Mouse (Mus musculus): Measurements from ENCODE around the gene Colec11. TPM values are rescaled to one million over a fixed set of nuclear protein-coding genes. Genes with fewer than 3 reads are reported as not detected.

Colec11 gene
- under 1 TPM; 0.26 to 0.77 TPM for total RNA-seq (2021)

DNA sequence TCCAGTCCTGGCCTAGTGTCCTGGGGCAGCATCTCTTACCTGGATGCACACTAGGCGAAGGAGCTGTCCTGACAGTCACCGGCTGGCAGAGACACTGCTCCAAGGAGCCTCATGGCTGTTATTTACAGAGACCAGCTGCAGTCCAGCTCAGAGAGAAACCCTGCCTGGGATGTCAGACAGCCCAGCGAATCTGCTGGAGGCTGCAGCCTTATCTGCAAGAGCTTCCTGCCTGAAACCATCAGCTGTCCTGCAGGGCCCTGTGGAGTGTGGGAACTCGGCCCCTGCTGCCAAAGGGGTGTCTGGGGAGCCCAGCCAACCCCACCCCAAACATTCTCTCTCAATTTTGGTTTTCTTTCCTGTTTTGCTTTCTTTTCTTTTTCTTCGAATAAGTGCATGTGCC, at the start of gene Colec11:
Gene Colec11, minus strand, starts transcription at position 183 of the 400 bp plus-strand sequence.
- DNase-seq = no peak
- intact Hi-C loops (cut with DNase I) = no loop called here

DNA sequence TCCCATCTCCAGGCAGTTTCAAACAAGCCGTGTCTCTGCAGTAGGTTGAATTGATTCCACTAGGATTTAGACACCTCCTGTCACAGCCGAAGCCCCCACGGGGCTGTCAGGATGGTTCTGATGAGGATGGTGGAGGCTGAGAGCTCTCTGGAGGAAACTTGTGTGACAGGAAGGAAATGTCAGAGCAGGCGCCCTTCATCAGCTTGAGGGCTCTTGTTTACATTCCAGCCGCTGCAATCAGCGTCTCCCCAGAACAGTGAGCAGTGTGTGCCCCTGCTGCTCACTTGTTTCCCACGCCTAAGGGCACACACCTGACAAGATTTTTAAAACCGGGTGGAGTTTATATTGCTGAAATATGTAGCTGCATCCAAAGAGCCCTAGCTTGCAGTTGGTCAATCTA, 44.1 kb upstream of the Colec11 start:
- DNase-seq = no peak
- intact Hi-C loops (cut with DNase I) = loop anchor here (5.0 kb wide), 1 partner anchor 1975 kb away; no protein-coding TSS in a partner anchor

DNA sequence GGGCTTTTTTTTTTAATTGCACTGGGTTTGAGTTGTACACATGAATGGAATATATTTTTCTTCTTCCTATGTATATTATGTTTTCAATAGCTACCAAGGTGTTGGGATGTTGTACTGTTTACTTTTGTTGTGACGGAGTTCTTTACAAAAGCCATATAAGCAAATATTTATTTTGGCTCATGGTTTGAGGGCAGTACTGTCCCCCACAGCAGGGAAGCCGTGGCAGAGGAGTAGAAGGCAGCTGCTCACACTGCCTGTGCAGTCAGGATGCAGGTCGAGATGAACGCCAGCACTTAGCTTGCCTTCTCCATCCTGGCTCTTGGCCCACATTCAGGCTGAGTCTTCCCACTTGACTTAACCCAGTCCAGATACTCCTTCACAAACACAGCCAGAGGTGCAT, 43.6 kb upstream of the Colec11 start:
- intact Hi-C loops (cut with DNase I) = loop anchor here (5.0 kb wide), 1 partner anchor 1974 kb away; no protein-coding TSS in a partner anchor
- DNase-seq = no peak

DNA sequence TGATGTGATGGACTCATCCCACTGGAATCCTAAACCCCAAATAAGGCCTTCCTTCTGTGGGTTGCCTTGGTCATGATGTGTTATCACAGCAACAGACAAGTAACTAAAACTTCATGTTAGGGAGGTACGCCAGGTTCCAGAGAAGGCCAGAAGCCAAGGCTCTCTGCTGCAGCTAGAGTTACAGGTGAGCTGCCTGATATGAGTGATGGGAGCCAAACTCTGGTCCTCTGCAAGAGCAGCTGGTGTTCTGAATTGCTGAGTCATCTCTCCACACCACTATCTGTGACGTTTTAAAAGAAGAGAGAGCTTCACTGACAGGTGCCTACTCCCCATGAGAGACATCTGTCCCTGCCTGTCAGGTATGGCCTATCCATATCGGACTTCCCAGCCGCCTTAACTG, 39.5 kb upstream of the Colec11 start:
- intact Hi-C loops (cut with DNase I) = no loop called here
- DNase-seq = no peak

DNA sequence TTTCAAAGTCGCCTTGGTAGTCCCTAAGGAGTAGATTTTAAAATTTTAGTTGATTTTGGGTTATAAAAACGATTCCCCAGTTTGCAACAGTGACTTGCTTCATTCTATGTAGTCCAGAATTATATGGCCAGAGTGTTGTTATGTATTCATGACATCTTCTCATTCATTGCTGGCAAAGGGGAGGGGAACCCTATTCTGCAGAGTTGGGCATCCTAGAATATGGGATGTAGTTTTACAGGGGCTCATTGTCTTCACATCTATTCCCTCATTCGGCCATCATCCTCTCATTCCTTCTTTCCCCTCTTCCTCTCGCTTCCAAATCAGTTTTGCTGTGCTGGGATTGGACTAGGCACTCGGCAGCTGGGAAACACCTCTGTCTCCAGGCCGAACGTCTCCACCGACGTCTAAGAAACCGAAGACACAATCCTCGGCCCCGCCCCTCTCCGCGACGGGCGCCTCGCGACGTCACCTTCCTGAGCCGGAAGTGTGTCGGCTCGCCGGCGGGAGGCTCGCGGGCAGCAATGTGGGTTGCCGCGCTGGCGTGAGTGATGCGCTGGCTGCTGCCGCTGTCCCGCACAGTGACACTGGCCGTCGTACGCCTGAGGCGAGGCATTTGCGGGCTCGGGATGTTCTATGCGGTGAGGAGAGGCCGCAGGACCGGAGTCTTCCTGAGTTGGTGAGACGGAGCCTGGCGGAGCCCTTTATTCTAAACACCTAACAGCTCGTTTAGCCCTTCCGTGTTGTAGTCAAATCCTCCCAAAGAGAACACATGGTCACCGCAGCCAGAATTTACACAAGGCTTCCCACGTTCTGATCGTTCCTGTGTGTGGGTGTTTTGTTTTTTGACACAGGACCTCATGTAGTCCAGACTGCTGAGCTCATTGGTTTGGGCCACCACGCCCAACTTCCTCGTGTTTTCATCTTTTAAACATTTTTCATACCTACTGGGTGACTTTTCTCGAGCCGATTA, 26.2 kb upstream of the Colec11 start, which contains the start of gene Rnaseh1:
Gene Rnaseh1, plus strand, starts transcription at position 462 of the 970 bp plus-strand sequence.
- DNase-seq = peak; percentile 91
- intact Hi-C loops (cut with DNase I) = no loop called here

DNA sequence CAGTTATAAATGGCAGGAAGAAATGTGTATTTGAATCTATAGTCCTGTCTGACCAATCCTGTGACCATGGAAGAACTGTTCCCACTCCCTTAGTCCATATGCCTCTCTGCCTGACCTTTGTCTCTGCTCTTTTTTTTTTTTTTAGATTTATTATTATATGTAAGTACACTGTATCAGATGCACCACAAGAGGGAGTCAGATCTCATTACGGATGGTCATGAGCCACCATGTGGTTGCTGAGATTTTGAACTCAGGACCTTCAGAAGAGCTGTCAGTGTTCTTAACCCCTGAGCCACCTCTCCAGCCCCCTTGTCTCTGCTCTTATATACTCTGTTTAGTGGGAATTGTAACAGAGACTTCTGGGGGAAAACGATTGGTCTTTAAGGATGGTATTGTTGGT, 15.6 kb upstream of the Colec11 start:
- no peak for DNase-seq
- intact Hi-C loops (cut with DNase I) = no loop called here

DNA sequence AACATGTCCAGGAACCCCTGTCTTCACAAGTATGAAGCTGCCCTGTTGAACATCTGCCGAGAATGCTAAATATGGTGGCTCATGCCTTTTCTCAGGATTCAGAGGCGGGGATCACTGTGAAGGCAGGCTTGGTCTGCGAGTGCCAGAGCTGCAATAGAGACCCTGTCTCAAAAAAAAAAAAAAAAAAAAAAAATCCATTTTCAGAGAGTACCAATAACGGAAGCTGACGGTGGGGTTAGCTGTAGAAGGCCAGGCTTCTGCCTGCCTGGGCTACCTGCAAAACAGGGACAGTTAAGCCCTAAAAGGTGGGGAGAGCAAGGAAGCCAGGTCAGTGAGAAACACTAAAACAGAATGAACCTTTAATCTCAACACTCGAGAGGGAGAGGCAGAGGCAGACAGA, 13.4 kb upstream of the Colec11 start:
- intact Hi-C loops (cut with DNase I) = no loop called here
- DNase-seq = no peak

DNA sequence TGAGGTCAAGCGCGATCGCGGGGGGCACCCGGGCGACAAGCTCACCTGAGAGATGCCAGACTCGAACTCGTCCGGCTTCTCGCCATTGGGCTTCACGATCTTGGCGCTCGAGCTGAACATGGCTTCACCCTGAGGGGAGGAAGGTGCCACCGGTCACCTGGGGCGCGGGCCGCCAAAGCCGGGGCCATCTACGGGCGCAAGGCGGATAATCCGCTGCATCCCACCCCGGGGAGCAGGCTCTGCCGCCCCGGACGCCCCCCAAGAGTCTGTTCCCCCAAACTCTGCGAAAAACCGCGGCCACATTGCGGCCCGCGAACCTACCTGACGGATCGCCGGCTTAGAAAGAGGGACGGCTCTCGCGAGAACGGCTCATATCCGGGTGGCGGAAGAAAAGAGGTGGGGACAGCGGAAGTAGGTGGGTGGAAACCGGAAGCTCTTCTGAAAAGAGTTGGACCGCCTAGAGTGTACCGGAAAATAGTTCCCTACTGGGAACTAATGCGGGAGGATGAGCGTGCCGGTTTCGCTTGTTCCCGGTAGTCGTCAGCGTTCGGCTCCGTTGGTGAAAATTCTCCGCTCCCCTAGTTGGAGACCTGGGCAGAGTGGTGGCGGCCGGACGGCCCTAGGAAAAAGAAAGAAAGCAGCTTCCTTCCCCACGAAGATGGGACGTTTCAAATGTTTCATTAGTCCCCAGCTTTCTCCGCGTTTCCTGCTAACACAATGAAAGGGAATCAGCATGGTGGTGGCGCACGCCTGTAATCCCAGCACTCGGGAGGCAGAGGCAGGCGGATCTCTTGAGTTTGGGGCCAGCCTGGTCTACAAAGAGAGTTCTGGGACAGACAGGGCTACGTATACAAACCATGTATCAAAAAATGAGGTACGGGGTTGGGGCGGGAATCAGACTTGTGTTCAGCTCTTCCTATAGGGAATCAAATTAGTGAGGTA, 12.6 kb upstream of the Colec11 start, which contains the start of gene Rps7:
Gene Rps7, minus strand, starts transcription at position 419 of the 942 bp plus-strand sequence.
- intact Hi-C loops (cut with DNase I) = no loop called here
- DNase-seq = peak; percentile 92

DNA sequence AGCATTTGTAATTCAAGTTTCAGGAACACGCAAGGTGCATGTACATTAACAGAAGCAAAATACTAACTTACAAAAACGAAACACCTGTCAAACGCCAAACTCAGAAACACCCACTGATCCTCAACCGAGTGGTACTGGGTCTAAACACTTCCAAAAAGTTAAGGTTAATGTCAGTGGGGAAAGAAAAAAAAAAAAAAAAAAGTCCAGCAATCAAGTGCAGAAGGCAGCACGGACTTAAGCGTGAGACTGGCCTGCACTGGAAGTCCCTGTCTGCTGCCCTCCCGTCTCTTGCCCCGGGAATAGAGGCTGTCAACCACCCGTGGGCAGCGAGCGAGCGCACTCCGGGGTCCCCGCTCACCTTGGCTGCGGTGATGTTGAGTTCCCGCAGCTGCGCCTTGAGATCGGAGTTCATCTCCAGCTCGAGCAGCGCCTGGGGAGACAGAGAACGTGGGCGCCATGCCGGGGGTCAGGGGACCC, 11.9 kb upstream of the Colec11 start:
- intact Hi-C loops (cut with DNase I) = no loop called here
- DNase-seq = no peak

DNA sequence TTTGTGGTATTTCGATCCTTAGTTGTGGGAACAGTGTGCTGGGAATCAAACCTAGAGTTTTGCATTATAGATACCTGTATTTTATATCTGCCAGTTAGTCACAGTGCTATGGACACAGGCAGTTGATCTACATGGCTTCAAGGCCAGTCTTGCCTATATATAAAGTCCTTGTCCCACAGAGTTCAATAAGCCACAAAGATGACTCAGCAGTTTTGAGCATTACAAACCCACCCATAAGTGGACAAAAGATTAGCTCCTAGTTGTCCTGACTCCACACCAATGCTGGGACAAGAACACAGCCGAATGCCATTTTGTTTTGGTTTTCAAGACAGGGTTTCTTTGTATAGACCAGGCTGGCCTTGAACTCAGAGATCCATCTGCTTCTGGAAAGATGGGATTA, 5.3 kb upstream of the Colec11 start:
- no peak for DNase-seq
- intact Hi-C loops (cut with DNase I) = no loop called here

DNA sequence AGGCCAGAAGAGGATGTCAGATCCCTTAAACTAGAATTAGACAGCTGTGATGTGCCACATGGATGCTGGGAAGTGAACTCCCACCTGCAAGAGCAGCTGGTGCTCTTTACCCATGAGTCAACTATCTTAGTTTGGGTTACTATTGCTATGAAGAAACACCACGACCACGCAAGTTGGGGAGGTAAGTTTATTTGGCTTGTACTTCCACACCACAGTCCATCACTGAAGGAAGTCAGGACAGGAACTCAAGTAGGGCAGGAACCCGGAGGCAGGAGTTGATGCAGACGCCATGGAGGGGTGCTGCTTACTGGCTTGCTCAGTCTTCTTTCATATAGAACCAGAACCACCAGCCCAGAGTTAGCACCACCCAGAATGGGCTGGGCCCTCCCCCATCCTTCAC, 3.9 kb upstream of the Colec11 start:
- intact Hi-C loops (cut with DNase I) = no loop called here
- no peak for DNase-seq

DNA sequence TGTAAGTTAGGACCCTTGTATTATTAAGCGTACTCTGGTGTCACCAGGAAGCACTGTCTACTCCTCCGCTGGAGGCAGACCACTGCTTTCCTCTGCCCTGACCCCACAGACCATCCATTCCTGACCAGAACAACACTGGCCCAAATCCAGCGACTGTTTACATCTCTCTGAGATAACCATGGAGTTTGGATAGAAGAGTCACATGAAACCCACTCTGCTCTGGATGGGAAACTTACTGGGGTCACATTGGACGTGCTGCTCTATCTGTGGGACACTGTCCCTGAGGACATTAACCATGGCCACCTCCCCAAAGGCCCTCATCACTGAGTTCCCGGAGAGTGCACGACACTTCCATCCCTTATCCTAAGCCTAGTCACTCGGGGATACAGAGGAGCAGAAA, 2.2 kb upstream of the Colec11 start:
- intact Hi-C loops (cut with DNase I) = no loop called here
- no peak for DNase-seq

DNA sequence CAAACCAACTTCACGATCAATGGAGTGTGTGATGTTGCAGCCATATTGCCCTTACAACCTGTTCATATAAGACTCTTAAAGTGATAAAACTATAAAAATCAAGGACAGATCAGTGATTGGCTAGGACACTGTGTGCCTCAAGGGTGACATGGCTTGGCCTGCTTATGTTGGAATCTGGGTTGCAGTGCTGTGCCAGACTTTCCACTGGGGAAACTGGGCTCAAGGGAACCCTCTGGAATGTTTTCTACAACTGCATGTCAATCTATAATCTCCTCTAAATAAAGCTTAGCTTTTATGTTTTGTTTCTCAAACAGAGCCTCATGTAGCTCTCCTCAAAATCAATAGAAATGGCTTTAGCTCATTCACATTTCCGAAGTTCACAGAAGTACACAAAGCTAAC, 1.1 kb upstream of the Colec11 start:
- DNase-seq = no peak
- intact Hi-C loops (cut with DNase I) = no loop called here

DNA sequence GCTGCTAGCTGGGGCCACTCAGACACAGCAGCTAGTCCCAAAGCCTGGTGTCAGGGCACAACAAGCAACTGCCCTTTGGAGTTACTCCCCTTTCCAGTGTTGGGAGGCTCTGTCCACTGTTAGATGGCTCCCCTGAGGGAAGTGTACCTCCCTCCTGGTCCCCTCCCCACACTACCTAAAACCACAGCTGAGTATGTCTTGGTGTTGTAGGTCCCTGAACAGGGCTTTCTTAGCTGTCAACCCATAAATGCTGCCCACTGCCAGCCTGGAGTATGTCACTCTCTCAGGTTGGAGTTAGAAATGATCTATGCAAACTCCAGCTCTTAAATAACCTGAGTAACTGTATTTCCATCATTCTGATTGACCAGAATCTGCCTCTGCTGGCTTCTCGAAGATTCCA, 536 bp downstream of the Colec11 start:
- no peak for DNase-seq
- intact Hi-C loops (cut with DNase I) = no loop called here

DNA sequence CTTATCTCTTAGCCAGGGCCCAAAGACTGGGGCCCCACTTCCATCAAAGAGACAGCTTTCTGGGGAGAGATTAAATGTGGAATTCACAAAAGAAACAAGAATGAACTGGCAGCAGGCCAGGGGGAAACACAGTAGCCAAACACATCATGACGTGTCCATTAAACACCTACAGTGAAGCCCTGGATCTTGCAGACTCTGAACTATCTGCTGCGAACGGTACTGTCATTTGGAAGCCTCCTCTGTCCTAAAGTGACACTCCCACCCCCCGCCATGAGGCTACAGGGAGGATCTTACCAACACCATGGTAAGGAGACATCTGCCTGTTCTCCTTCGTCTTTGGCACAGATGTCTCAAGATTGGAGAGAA, 1.0 kb downstream of the Colec11 start:
- intact Hi-C loops (cut with DNase I) = no loop called here
- no peak for DNase-seq

DNA sequence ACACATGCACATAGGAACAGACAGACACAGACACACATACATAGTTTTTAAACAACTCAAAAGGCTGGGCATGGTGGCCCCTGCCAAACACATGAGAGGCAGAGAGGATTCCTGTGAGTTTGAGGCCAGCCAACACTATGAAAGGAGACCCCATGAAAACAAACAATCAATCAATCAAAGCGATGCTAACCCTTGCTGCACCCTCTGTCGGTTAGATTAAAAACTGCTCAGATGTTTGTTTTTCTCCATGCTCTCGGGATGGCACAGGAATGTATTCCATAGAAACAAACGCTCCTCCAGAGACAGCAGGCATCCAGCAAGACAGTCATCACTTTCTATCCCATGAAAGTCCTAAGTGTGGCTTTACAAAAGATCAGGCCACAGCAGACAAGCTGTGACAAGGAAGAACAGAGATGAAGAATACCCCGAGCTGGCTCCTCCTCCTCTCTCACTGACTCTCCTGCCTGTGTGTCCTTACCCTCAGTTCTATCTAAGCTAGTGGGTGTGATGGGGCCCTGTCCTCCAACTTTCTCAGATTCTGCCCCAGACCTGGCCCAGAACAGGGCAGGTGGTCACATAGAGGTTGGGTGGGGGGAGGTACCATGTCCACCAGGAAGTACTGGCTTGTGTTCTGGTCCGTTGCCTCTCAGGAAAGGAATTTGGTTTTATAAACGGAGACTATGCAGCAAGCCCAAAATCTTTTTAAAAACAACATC, 1.6 kb downstream of the Colec11 start:
- intact Hi-C loops (cut with DNase I) = no loop called here
- DNase-seq = no peak

DNA sequence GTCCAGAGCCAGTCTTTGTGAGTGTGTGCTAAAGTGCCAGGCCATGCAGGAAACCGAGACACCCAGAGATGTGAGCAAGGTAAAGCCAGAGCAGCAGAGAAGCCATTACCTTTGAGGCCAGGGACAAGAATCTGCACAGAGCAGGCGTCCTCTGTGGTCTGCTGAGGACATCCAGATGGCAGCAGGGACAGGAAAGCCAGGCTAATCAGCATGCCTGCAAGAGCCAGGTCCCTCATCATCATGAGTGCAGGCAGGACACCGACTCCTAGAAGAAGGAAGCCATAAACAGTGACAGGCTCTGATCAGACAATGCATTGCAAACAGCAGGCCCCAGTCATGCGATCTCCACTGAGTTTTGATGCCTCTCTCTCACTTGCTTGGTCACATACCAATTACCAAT, 5.9 kb downstream of the Colec11 start:
- intact Hi-C loops (cut with DNase I) = no loop called here
- DNase-seq = no peak

DNA sequence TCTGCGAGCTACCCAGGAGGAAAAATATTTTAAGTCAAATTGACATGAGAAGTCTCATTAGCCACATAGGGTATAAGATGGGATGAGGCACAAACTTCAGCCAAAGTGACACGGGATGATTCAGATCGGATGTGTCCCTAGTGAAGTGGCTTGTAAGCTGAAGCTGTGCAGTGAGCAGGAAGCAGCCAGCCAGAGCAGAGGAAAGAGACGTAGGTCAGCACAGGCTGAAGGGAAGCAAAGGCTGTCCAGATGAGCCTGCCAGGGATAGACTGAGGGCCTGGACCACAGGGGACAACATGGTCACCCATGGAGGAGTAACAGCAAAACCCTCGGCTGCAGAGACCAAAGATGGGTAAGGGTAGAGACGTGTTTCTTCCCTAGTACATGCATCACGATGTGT, 8.8 kb downstream of the Colec11 start:
- intact Hi-C loops (cut with DNase I) = no loop called here
- no peak for DNase-seq

DNA sequence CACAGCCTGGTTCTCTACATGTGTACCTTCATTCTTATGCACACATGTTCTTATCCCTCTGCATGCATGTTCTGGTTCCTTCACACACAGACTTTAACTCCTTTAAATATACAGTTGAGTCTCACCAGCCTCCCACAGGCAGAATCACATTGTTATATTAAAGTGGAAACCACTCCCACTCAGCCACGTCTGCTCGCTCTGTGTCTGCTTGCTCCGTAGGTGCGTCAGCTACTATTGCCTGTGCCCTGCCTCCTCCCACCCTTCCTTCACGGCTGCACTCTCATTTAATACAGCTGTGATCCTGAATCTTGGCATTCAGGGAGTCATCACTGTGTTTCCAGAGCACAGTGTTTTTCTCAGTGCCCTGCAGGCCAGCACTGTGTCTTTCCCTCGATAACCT, 10.8 kb downstream of the Colec11 start:
- intact Hi-C loops (cut with DNase I) = no loop called here
- DNase-seq = no peak

DNA sequence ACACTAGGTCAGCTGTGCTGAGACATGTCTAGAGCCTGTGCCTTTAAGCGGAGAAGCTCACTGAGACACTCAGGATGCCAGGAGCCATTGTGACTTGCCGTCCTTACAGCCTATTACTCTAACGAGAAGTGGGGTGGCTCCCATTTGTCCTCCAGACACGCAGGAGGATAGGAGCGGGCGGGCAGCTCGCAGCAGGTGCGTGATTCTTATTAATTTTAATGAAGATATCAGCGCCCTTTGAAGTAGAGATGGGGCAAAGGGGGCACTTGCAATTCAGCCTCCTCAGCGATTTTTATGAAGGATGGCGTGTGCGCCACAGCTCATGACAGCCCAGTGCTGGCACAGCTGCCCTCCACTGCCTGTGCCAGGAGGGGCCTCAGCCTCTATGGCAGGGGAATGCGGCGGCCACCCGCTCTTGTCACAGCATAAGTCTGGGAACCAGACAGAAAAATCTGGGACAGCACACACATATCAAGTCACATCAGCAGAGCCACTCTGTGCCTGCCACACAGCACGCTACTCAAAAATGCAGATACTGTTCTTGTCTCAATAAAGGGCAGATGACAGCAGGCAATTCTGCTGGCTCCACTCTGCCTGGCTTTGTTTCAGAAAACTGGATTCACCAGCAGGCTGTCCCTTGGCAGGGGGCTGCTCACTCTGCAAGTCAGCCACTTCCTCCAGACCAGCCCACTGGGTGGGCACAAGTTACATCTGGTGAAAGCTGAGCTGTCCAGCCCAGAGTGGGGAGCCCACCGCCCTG, 15.5 kb downstream of the Colec11 start:
- peak; percentile 87 for DNase-seq
- intact Hi-C loops (cut with DNase I) = no loop called here
